Mouse (Mus musculus) right cerebral cortex, postnatal 25 days (tissue): ENCODE measurements at regions not wholly inside any gene's neighbourhood (a gene's known extent, or its start where the extent isn't known, plus 50 kb on each side); places are given as distances from the start of the nearest gene placed in this dataset.

ENCODE experiments used
- DNase-seq: peaks from one replicate; pipeline ENCODE4 v3.0.0; 2022

DNA sequence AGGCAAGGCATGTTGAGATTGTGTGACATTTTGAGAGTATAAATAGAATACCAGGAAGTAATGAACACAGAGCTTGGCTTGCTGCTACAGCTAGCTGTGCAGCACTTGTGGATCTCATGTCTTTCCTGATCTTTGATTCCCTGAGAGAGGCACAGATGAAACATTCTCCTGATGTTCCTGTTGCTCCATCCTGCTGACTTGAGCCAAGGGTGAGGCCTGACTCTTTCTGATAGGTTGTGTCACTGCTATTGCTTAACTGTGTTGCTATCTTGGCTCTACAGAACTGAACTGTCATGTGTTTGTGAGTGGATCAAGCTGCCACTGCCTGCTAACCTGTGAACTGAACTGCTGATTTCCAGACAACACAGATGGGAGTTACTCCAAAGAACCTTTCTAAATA, 344.5 kb upstream of the Robo1 start:
- DNase-seq: no peak

DNA sequence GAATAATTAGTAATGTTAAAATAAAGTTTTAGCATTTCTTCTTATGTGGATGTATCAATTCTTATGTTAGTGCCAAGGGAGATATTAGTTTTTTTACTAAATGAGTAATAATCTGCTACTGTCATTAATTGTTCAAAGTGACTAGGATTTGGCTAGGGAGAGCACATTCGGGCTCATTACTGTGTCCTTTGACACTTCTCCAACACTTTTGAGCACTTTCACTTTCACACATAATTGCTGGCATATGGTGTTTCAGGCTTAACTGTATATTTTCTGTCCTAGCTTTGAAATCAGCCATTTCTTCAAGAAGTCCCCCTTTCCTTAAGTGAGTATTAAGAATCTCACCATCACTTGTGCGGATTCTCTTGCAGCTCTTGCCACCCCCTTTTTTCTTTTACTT, 334.3 kb upstream of the Robo1 start:
- DNase-seq: no peak

DNA sequence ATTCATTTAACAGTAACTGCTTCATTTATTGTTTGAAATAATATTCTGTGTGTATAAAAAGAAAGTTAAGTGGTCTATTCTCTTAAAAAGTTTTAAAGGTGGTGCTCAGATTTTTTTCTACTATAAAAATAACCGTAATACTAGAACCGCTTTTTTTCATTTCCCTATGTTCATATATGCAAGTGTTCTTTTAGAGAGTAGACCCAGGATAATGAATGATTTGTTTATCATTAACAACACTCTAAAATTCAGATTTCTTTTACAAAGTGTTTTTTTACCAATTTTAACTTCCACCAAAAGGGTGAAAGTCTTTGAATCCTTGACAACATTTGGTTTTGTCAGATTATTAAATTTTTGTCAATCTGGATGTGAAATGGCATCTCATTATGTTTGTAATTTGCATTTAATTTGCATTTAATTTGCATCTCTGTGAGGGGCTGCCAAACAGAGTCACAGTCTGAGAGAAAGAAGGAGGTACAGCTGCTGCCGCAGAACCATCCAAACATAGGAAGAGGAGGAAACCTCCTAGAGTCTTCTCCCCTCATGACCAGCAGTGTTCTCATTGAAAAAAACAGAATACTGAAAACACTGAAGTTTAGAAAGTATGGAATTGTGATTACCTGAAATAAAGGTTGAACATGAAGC, 310.4 kb upstream of the Robo1 start:
- no peak for DNase-seq

GRCm38 (mm10) chr16:72027404-72028215, 280.5 kb upstream of the Robo1 start:
- DNase-seq: peak; percentile 20

GRCm38 (mm10) chr16:72028216-72028610, 279.9 kb upstream of the Robo1 start:
- no peak for DNase-seq

GRCm38 (mm10) chr16:72028798-72029197, 279.3 kb upstream of the Robo1 start:
- peak; percentile 30 for DNase-seq

GRCm38 (mm10) chr16:72029273-72029672, 278.8 kb upstream of the Robo1 start:
- no peak for DNase-seq

GRCm38 (mm10) chr16:72068254-72068653, 239.9 kb upstream of the Robo1 start:
- no peak for DNase-seq

GRCm38 (mm10) chr16:72069581-72069980, 238.5 kb upstream of the Robo1 start:
- no peak for DNase-seq

DNA sequence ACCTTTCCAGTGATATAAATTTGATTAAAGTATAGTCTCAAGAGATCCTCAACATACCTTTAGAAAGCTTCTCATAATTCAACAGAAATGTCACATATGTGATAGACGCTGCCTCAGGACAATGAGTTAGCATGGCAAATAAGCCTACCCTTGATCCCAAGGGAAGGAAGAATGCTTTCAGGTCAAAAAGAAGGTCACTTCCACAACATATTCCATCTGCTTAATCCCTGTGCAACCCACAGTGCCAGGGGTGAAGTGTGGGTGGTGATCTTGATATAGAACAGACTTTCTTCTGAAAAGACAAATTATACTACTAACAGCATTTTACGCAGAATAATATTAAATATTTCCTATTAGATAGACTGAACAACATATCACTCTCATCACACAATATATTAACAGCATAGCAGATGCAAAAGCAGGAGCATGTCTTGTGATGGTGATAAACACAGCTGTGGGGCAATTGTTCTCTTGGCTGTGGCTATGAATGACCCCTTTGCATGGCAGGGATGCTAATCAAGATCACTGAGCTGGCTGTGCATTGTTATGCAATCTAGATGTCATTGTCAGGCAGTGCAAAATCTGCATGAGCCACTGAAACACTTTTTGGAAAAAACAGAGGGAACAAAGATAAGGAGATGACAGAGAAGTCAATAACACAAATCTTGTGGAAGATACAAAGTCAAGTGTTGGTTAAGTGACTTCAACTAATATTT, 236.2 kb upstream of the Robo1 start:
- DNase-seq: no peak

GRCm38 (mm10) chr16:72085181-72085580, 222.9 kb upstream of the Robo1 start:
- no peak for DNase-seq

DNA sequence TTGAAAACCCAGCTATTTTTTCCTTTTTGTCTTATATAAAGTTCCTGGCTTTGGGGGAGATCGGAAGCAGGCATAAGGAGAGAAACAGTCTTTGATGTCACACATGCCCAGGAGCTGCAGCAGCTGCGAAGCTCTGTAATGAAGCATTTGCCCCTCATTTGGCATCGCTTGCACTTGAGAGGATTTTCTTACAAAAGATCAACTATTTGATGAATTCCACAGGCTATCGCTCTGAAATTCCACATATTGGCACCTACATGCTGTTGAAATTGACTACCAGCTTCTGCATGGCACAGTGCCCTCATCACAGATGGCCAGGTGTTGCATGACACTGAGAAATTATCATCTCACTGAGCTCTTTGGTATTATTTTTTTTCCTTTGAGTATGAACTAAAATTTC, 220.1 kb upstream of the Robo1 start:
- DNase-seq: no peak

GRCm38 (mm10) chr16:72088916-72089315, 219.2 kb upstream of the Robo1 start:
- no peak for DNase-seq
